Mouse (Mus musculus): ENCODE data around the gene Cdadc1. TPM values are rescaled to one million over a fixed set of nuclear protein-coding genes. Genes with fewer than 3 reads are reported as not detected.

Gene Cdadc1
- polyA plus RNA-seq, 1 experiment from 2014 or later = 17.7 TPM

DNA sequence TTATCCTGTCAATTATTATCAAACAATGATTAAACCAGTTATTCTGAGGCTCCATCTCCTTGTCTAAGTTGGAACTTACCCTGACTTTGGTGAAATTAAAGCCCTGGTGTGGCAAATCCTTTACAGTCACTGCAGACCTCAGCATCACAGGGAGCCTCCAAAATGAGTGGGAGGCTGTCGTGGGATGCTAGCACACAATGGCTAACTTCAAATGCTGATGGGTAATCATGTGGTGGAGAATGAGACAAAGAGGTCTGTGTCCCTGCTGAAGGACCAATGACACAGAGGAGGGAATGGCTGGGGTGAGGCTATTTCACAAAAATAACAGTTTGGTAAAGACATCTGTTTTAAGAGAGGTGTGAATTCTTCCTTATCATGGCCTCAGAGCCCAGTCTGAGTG lies 39.9 kb downstream of the Cdadc1 start:
- Histone ChIP-seq H3K4me2 (ENCODE audit: low read depth, low read length) (no peak overlapping the region), H3K9ac (replicated peaks) (no peak overlapping the region), H3K4me1 (ENCODE audit: insufficient read depth) (no peaks in the 10 kb centered on the region), H3K9me3 (ENCODE audit: low read length) (no peaks in the 10 kb centered on the region), H3K36me3 (replicated peaks; ENCODE audit: insufficient read depth, low read length) (0 out of 2 replicates have a peak, but pooled peaks cover 2% of the 10 kb centered on the region), H3K4me3 (ENCODE audit: low read depth, low read length) (no peak overlapping the region), H3K27ac (ENCODE audit: low read depth) (no peak overlapping the region), H3K27me3 (ENCODE audit: insufficient read depth, low read length) (no peaks in the 10 kb centered on the region)
- DNase-seq (no peak), ATAC-seq (no peak)
- TF ChIP-seq EP300 (IDR thresholded peaks at IDR 0.05; ENCODE audit: low read depth) (no peak), CTCF (IDR thresholded peaks at IDR 0.05; ENCODE audit: low read depth) (no peak)
- 73% methylated on average over 1 of the region's 1 CpGs for WGBS (ENCODE audit: insufficient replicate concordance)

GRCm38 (mm10) chr14:59557071-59557470 lies 40.7 kb downstream of the Cdadc1 start:
- no peak for TF ChIP-seq EP300 (IDR thresholded peaks at IDR 0.05; ENCODE audit: low read depth)
- no peak for TF ChIP-seq CTCF (IDR thresholded peaks at IDR 0.05; ENCODE audit: low read depth)
- no peaks in the 10 kb centered on the region for H3K36me3 ChIP-seq (replicated peaks; ENCODE audit: insufficient read depth, low read length)
- no peaks in the 10 kb centered on the region for H3K27me3 ChIP-seq (ENCODE audit: insufficient read depth, low read length)
- no peaks in the 10 kb centered on the region for H3K4me1 ChIP-seq (ENCODE audit: insufficient read depth)
- peak overlapping the region; percentile 48 for H3K27ac ChIP-seq (ENCODE audit: low read depth)
- WGBS (ENCODE audit: insufficient replicate concordance) = 42% methylated on average over 4 of the region's 4 CpGs
- ATAC-seq (no peak), DNase-seq (no peak)
- no peak overlapping the region for H3K9ac ChIP-seq (replicated peaks)
- H3K9me3 ChIP-seq (ENCODE audit: low read length) = no peaks in the 10 kb centered on the region
- H3K4me3 ChIP-seq (ENCODE audit: low read depth, low read length) = no peak overlapping the region
- H3K4me2 ChIP-seq (ENCODE audit: low read depth, low read length) = no peak overlapping the region

DNA sequence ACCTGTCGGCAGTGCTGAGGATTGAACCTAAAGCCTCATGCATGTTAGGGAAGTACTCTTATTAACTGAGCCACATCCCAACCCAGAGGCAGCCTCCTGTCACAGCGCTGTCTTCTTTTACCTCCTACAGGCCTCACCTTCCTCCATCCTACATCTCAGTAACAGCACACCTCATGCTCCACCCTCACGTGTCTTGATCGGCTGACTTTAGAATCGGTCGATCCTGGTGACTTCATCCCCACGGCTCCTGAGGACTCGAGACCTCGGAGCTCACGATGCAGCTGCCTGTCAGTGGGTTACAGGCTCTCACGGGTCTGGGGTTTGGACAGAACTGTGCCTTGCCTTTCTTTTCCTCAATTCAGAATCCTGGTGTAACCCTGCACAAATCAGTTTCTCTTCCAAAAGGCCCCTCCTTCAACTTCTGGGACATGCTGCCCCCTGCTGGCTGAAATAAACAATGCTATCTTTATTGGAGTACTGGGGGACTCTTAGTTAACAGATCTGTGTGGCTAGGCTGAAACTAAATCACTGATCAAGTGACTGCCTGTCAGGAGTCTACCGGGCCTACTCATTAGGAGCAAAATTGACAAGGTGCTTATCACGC lies 41.7 kb downstream of the Cdadc1 start:
- ATAC-seq = peak; percentile 20; the same call in 1 of the 2 replicates

GRCm38 (mm10) chr14:59555018-59555417 lies 42.7 kb downstream of the Cdadc1 start:
- H3K36me3 ChIP-seq (replicated peaks; ENCODE audit: insufficient read depth, low read length) = no peaks in the 10 kb centered on the region

More for the DNA sequence above, 41.7 kb downstream of the Cdadc1 start:
- Histone ChIP-seq H3K27ac (ENCODE audit: low read depth) (0 out of 2 replicates have a peak overlapping the region, but pooled peaks have one; percentile 42), H3K36me3 (replicated peaks; ENCODE audit: insufficient read depth, low read length) (no peaks in the 10 kb centered on the region), H3K9ac (replicated peaks) (no peak overlapping the region), H3K9me3 (ENCODE audit: low read length) (no peaks in the 10 kb centered on the region), H3K4me2 (ENCODE audit: low read depth, low read length) (0 out of 2 replicates have a peak overlapping the region, but pooled peaks have one; percentile 15), H3K4me3 (ENCODE audit: low read depth, low read length) (no peak overlapping the region), H3K4me1 (ENCODE audit: insufficient read depth) (peaks cover 3% of the 10 kb centered on the region), H3K27me3 (ENCODE audit: insufficient read depth, low read length) (no peaks in the 10 kb centered on the region)
- DNase-seq = peak; percentile 75
- 51% methylated on average over 13 of the region's 13 CpGs for whole genome bisulfite sequencing (ENCODE audit: insufficient replicate concordance)
- TF ChIP-seq EP300 (IDR thresholded peaks at IDR 0.05; ENCODE audit: low read depth) (no peak), CTCF (IDR thresholded peaks at IDR 0.05; ENCODE audit: low read depth) (peak; percentile 83)

GRCm38 (mm10) chr14:59554025-59554424 lies 43.7 kb downstream of the Cdadc1 start:
- Histone ChIP-seq H3K27me3 (ENCODE audit: insufficient read depth, low read length) (no peaks in the 10 kb centered on the region), H3K4me1 (ENCODE audit: insufficient read depth) (peaks cover 8% of the 10 kb centered on the region), H3K9ac (replicated peaks) (no peak overlapping the region), H3K4me3 (ENCODE audit: low read depth, low read length) (no peak overlapping the region), H3K4me2 (ENCODE audit: low read depth, low read length) (no peak overlapping the region), H3K9me3 (ENCODE audit: low read length) (no peaks in the 10 kb centered on the region), H3K27ac (ENCODE audit: low read depth) (no peak overlapping the region), H3K36me3 (replicated peaks; ENCODE audit: insufficient read depth, low read length) (no peaks in the 10 kb centered on the region)
- DNase-seq (no peak), ATAC-seq (no peak)
- no peak for TF ChIP-seq EP300 (IDR thresholded peaks at IDR 0.05; ENCODE audit: low read depth)
- peak; percentile 49 for TF ChIP-seq CTCF (IDR thresholded peaks at IDR 0.05; ENCODE audit: low read depth)
- WGBS (ENCODE audit: insufficient replicate concordance) = 70% methylated on average over 5 of the region's 5 CpGs

More at GRCm38 (mm10) chr14:59555018-59555417, 42.7 kb downstream of the Cdadc1 start:
- TF ChIP-seq CTCF (IDR thresholded peaks at IDR 0.05; ENCODE audit: low read depth) (no peak), EP300 (IDR thresholded peaks at IDR 0.05; ENCODE audit: low read depth) (no peak)
- H3K9me3 ChIP-seq (ENCODE audit: low read length) = no peaks in the 10 kb centered on the region
- WGBS (ENCODE audit: insufficient replicate concordance) = 23% methylated on average over 8 of the region's 8 CpGs
- ATAC-seq (no peak; the same call in 1 of the 2 replicates), DNase-seq (no peak)
- no peak overlapping the region for H3K4me2 ChIP-seq (ENCODE audit: low read depth, low read length)
- peaks cover 6% of the 10 kb centered on the region for H3K4me1 ChIP-seq (ENCODE audit: insufficient read depth)
- no peak overlapping the region for H3K4me3 ChIP-seq (ENCODE audit: low read depth, low read length)
- H3K9ac ChIP-seq (replicated peaks) = no peak overlapping the region
- no peaks in the 10 kb centered on the region for H3K27me3 ChIP-seq (ENCODE audit: insufficient read depth, low read length)
- 0 out of 2 replicates have a peak overlapping the region, but pooled peaks have one; percentile 25 for H3K27ac ChIP-seq (ENCODE audit: low read depth)

- no peak overlapping the region for H3K4me3 ChIP-seq (ENCODE audit: low read depth, low read length)
- no peaks in the 10 kb centered on the region for H3K9me3 ChIP-seq (ENCODE audit: low read length)
- peak overlapping the region; percentile 70 for H3K27ac ChIP-seq (ENCODE audit: low read depth)
- no peak for TF ChIP-seq CTCF (IDR thresholded peaks at IDR 0.05; ENCODE audit: low read depth)
- no peak; the same call in 1 of the 2 replicates for TF ChIP-seq EP300 (IDR thresholded peaks at IDR 0.05; ENCODE audit: low read depth)
- no peaks in the 10 kb centered on the region for H3K36me3 ChIP-seq (replicated peaks; ENCODE audit: insufficient read depth, low read length)
- DNase-seq = peak; percentile 46
- 62% methylated on average over 8 of the region's 8 CpGs for WGBS (ENCODE audit: insufficient replicate concordance)
- ATAC-seq = peak; percentile 69
- peak overlapping the region; percentile 41; the same call in 1 of the 2 replicates for H3K9ac ChIP-seq (replicated peaks)
- H3K27me3 ChIP-seq (ENCODE audit: insufficient read depth, low read length) = no peaks in the 10 kb centered on the region
- H3K4me2 ChIP-seq (ENCODE audit: low read depth, low read length) = peak overlapping the region; percentile 22; the same call in 1 of the 2 replicates
- peaks cover 8% of the 10 kb centered on the region for H3K4me1 ChIP-seq (ENCODE audit: insufficient read depth)
Observed at GRCm38 (mm10) chr14:59551956-59552355, 45.8 kb downstream of the Cdadc1 start.

Measured in liver, postnatal 0 days (tissue).